Mouse (Mus musculus) limb, embryonic 15.5 days (tissue): ENCODE data around the gene Kcnj1. TPM values are rescaled to one million over a fixed set of nuclear protein-coding genes. Genes with fewer than 3 reads are reported as not detected.

ENCODE experiments used
- ATAC-seq: fragments of 200-750 bp; cut with Nextera tagmentation; 2 replicates; pipeline ENCODE4 v1.8.0; 2017; ENCODE audit warnings: low read depth, moderate TSS enrichment; ENCODE audit not compliant: insufficient number of reproducible peaks, low FRiP score, low TSS enrichment
- H3K27ac ChIP-seq: fragments of 300-500 bp; sonication (generic); 2 replicates; pipeline ENCODE4 v1.5.1; 2015; ENCODE audit warnings: moderate library complexity, mild to moderate bottlenecking, inconsistent platforms
- H3K27me3 ChIP-seq: fragments of 300-500 bp; sonication (generic); 2 replicates; pipeline ENCODE4 v1.6.1; 2015; ENCODE audit warnings: inconsistent platforms
- H3K36me3 ChIP-seq: fragments of 300-500 bp; sonication (generic); 2 replicates; pipeline ENCODE4 v1.6.1; 2015; ENCODE audit warnings: inconsistent platforms
- H3K4me1 ChIP-seq: fragments of 300-500 bp; sonication (generic); 2 replicates; pipeline ENCODE4 v1.6.1; 2015; ENCODE audit warnings: inconsistent platforms
- H3K4me2 ChIP-seq: fragments of 300-500 bp; sonication (generic); 2 replicates; pipeline ENCODE4 v1.6.1; 2015; ENCODE audit warnings: mild to moderate bottlenecking, inconsistent platforms
- H3K4me3 ChIP-seq: fragments of 300-500 bp; sonication (generic); 2 replicates; pipeline ENCODE4 v1.5.1; 2015; ENCODE audit warnings: mild to moderate bottlenecking, inconsistent platforms
- H3K9ac ChIP-seq: fragments of 300-500 bp; sonication (generic); 2 replicates; pipeline ENCODE4 v1.6.1; 2015; ENCODE audit warnings: inconsistent platforms
- H3K9me3 ChIP-seq: fragments of 300-500 bp; sonication (generic); 2 replicates; pipeline ENCODE4 v1.6.1; 2016; ENCODE audit warnings: inconsistent platforms
- WGBS: fragments of 180-500 bp; shearing (Covaris S2); methylation state at CpG from one replicate; pipeline ENCODE4 v1.1.7; 2015; 5-methylcytosine and 5-hydroxymethylcytosine counted together
- polyA plus RNA-seq: library from polyadenylated mRNA; unstranded; fragments of >200 nt; fragmentation: Nextera tagmentation; extraction: Ambion mirVana; gene quantifications from 2 replicates; pipeline ENCODE4 v1.2.1, GENCODE M21; 2015

Kcnj1 gene
- polyA plus RNA-seq: not detected in 2 replicates

DNA sequence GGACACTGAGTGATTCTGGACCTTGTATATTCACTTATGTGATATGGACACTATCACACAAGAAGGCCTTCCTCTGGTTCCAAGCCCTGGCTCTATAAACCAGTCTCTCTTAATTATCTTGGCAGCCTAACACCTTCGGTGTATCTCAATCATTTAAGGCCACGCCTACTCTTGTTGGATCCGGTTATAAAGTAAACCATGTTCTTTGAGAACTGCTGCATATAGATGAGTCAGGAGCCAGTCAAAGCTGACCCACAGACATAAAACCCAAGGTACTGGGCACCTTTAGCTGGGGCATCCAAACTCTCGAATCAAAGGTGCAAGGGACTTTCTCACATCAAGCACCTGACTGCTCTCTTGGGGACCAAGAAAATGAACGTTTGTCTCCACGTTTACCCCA is at the start of gene Kcnj1:
Gene Kcnj1, plus strand, starts transcription at position 292 of the 400 bp plus-strand sequence.
- WGBS: 84% methylated on average over 6 of the region's 6 CpGs
- Histone ChIP-seq H3K4me3 (no peak within 1 kb of the TSS), H3K27ac (no peak within 1 kb of the TSS), H3K4me2 (no peak within 1 kb of the TSS), H3K9ac (no peak within 1 kb of the TSS), H3K36me3 (no peaks in the 10 kb centered on the region), H3K9me3 (no peaks in the 10 kb centered on the region), H3K4me1 (no peaks in the 10 kb centered on the region), H3K27me3 (0 out of 2 replicates have a peak, but pooled peaks cover 3% of the 10 kb centered on the region)
- no peak for ATAC-seq

- Histone ChIP-seq H3K36me3 (no peaks in the 10 kb centered on the region), H3K4me2 (no peak overlapping the region), H3K9ac (no peak overlapping the region), H3K4me3 (no peak overlapping the region), H3K9me3 (no peaks in the 10 kb centered on the region), H3K27me3 (no peaks in the 10 kb centered on the region), H3K4me1 (no peaks in the 10 kb centered on the region), H3K27ac (no peak overlapping the region)
- no peak for ATAC-seq
- 64% methylated on average over 7 of the region's 7 CpGs for WGBS
These were observed 48.7 kb upstream of the Kcnj1 start for GRCm38 (mm10) chr9:32323610-32324009.

GRCm38 (mm10) chr9:32328777-32329176 is 43.5 kb upstream of the Kcnj1 start:
- no peak overlapping the region for H3K27ac ChIP-seq
- 88% methylated on average over 4 of the region's 4 CpGs for WGBS

GRCm38 (mm10) chr9:32331162-32331561 is 41.1 kb upstream of the Kcnj1 start:
- Histone ChIP-seq H3K9ac (no peak overlapping the region), H3K36me3 (no peaks in the 10 kb centered on the region)
- no peak for ATAC-seq

More at GRCm38 (mm10) chr9:32328777-32329176, 43.5 kb upstream of the Kcnj1 start:
- no peaks in the 10 kb centered on the region for H3K9me3 ChIP-seq
- no peaks in the 10 kb centered on the region for H3K36me3 ChIP-seq
- no peak overlapping the region for H3K4me3 ChIP-seq
- no peaks in the 10 kb centered on the region for H3K27me3 ChIP-seq
- H3K4me1 ChIP-seq: no peaks in the 10 kb centered on the region
- no peak for ATAC-seq
- no peak overlapping the region for H3K4me2 ChIP-seq
- no peak overlapping the region for H3K9ac ChIP-seq

DNA sequence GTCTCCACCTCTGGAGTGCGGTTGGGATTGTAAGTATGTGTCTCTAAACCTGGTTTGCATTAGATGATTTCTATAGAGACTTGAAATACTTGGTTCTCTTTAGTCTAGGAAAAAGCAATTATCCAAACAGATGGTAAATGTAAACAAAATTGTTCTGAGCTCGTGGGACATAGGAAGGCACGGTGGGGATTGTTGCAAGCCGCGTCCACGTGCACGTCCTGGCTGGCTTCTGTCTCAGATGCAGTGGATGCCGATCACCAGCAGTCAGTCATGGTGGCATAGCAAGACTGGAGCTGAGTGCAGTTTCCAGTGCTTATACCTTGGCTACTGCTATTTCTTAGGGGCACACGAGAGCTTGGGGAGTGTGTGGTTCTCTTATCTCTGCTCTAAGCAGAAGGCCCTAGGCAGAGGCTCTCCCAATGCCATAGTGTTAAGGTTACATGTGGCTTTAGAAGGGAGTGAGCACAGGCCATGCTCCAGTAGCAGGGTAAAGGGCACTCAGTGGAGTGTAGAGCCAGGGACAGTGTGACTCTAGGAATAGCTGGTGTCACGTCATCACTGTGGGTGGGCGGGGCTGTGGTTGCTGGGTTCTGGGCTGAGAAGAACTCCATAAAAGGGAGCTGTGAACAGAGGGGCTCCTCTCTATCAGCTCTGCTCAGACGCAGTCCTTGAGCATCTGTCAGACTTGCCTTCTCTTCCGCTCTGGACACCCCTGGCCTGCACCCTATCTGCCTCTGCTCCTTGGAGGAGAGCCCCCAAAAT is 36.7 kb upstream of the Kcnj1 start:
- Histone ChIP-seq H3K4me2 (no peak overlapping the region), H3K27me3 (0 out of 2 replicates have a peak, but pooled peaks cover 4% of the 10 kb centered on the region), H3K36me3 (no peaks in the 10 kb centered on the region), H3K4me3 (no peak overlapping the region), H3K9ac (no peak overlapping the region), H3K4me1 (no peaks in the 10 kb centered on the region), H3K27ac (no peak overlapping the region), H3K9me3 (no peaks in the 10 kb centered on the region)
- whole genome bisulfite sequencing: 70% methylated on average over 13 of the region's 13 CpGs
- peak; percentile 19; the same call in 1 of the 2 replicates for ATAC-seq

More at GRCm38 (mm10) chr9:32331162-32331561, 41.1 kb upstream of the Kcnj1 start:
- Histone ChIP-seq H3K27ac (no peak overlapping the region), H3K27me3 (no peaks in the 10 kb centered on the region), H3K4me1 (no peaks in the 10 kb centered on the region), H3K4me3 (no peak overlapping the region), H3K4me2 (no peak overlapping the region), H3K9me3 (no peaks in the 10 kb centered on the region)
- WGBS: 67% methylated on average over 5 of the region's 5 CpGs

DNA sequence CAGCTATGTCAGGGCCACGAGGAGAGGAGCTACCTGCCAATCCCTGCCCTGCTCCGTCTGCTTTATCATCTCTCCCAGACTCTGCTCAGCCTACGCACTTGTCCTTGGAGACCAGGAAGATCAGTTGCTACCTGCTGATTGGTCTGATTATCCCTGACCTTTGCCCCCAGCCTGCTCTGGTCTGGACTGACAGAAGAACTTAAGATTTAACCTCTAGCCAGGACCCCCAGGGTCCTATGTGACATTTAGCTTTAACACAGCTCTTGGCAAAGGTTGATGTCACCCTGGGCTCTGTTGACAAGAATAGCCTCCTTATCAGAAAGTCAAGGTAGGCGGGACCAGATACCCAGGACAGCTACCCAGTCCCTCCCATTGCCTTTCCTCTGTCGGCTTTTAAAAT is 31.5 kb upstream of the Kcnj1 start:
- Histone ChIP-seq H3K9me3 (no peaks in the 10 kb centered on the region), H3K4me3 (no peak overlapping the region), H3K4me2 (no peak overlapping the region), H3K36me3 (no peaks in the 10 kb centered on the region), H3K9ac (no peak overlapping the region), H3K4me1 (peaks cover 15% of the 10 kb centered on the region), H3K27ac (no peak overlapping the region), H3K27me3 (peaks cover 53% of the 10 kb centered on the region)
- WGBS: 63% methylated on average over 5 of the region's 5 CpGs
- ATAC-seq: no peak

DNA sequence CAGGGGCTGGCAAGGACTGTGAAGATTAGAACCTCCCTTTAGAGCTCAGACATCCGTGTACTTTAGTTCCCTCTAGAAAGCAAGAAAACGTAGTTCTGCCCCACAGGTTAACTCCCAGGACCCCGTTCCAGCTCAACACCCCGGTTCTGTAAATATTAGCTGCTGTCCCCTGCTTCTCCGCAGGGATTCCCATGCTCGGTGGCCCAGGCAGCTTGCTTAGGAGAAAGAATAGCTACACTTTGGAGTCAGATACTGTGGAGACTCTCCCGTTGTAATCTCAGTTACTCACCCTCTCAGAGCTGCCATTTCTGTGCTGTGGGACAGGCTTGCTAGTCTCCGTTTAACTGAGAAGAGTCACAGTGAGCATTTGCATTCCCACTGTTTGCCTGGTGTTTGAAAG is 29.4 kb upstream of the Kcnj1 start:
- WGBS: 25% methylated on average over 8 of the region's 8 CpGs
- ATAC-seq: no peak
- H3K4me3 ChIP-seq: no peak overlapping the region
- no peak overlapping the region for H3K4me2 ChIP-seq
- H3K9ac ChIP-seq: no peak overlapping the region
- H3K27ac ChIP-seq: no peak overlapping the region
- H3K4me1 ChIP-seq: peaks cover 15% of the 10 kb centered on the region
- peaks cover 59% of the 10 kb centered on the region for H3K27me3 ChIP-seq
- no peaks in the 10 kb centered on the region for H3K36me3 ChIP-seq
- H3K9me3 ChIP-seq: no peaks in the 10 kb centered on the region

DNA sequence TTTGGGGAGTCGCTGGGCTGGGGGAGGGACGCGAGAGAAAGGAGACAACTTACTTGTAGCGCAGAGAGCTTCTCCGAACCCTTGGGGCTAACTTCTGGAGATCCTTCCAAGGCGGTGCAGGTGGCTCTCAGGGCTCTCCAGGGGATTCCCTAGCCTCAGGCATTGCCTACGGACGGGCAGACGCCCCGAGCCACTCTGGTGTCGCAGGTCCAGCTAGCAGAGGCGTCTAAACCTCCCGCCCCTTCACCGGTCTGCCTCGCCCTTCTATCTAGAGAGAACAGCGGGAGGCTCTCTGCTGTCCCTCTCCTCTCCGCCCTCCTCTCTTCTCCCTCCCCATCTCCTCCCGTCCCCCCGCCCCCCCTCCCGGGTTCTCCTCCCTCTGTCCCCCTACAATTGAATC is 28.2 kb upstream of the Kcnj1 start, which contains the start of gene Kcnj5:
Gene Kcnj5, minus strand, starts transcription at position 300 of the 400 bp plus-strand sequence.
- Histone ChIP-seq H3K9me3 (no peaks in the 10 kb centered on the region), H3K4me1 (peaks cover 15% of the 10 kb centered on the region), H3K36me3 (no peaks in the 10 kb centered on the region), H3K27ac (no peak within 1 kb of the TSS), H3K4me2 (peak within 1 kb of the TSS; percentile 44), H3K9ac (no peak within 1 kb of the TSS), H3K4me3 (peak within 1 kb of the TSS; percentile 24), H3K27me3 (peaks cover 59% of the 10 kb centered on the region)
- WGBS: 2% methylated on average over 20 of the region's 20 CpGs
- ATAC-seq: no peak

GRCm38 (mm10) chr9:32344489-32344888 is 27.8 kb upstream of the Kcnj1 start:
- no peak overlapping the region for H3K9ac ChIP-seq
- peak overlapping the region; percentile 44 for H3K4me2 ChIP-seq
- no peaks in the 10 kb centered on the region for H3K9me3 ChIP-seq
- H3K4me3 ChIP-seq: peak overlapping the region; percentile 24
- peaks cover 15% of the 10 kb centered on the region for H3K4me1 ChIP-seq
- H3K27ac ChIP-seq: no peak overlapping the region
- no peaks in the 10 kb centered on the region for H3K36me3 ChIP-seq
- WGBS: 4% methylated on average over 21 of the region's 21 CpGs
- ATAC-seq: no peak
- peaks cover 62% of the 10 kb centered on the region for H3K27me3 ChIP-seq

DNA sequence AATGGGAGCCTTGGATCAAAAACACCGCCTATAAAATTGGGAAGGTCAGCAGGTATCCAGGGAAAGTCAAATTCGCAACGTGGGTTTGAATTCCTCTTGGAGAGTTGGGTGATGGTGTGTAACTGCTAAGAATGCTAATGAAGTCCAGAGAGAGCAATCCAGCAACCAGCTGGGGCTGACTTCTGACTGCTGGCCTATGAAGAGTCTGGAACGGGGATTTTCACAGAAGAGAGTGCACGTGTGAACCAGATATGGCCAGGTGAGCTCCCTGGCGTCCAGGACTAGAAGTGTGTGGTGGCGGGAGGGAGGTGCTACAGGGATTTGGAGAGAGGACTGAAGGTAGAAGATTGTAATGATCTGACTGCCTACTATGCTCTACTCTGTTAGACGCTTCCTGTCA is 24.2 kb upstream of the Kcnj1 start:
- no peak overlapping the region for H3K27ac ChIP-seq
- H3K4me2 ChIP-seq: no peak overlapping the region
- peaks cover 43% of the 10 kb centered on the region for H3K27me3 ChIP-seq
- WGBS: 25% methylated on average over 8 of the region's 8 CpGs
- H3K9me3 ChIP-seq: no peaks in the 10 kb centered on the region
- H3K9ac ChIP-seq: no peak overlapping the region
- no peak for ATAC-seq
- H3K4me1 ChIP-seq: peaks cover 17% of the 10 kb centered on the region
- H3K4me3 ChIP-seq: no peak overlapping the region
- H3K36me3 ChIP-seq: no peaks in the 10 kb centered on the region

GRCm38 (mm10) chr9:32349344-32349743 is 22.9 kb upstream of the Kcnj1 start:
- ATAC-seq: no peak
- H3K9ac ChIP-seq: no peak overlapping the region
- H3K9me3 ChIP-seq: no peaks in the 10 kb centered on the region
- H3K4me3 ChIP-seq: no peak overlapping the region
- WGBS: 86% methylated on average over 10 of the region's 10 CpGs
- peaks cover 31% of the 10 kb centered on the region for H3K27me3 ChIP-seq
- peaks cover 8% of the 10 kb centered on the region for H3K4me1 ChIP-seq
- H3K36me3 ChIP-seq: no peaks in the 10 kb centered on the region
- H3K4me2 ChIP-seq: no peak overlapping the region
- no peak overlapping the region for H3K27ac ChIP-seq

DNA sequence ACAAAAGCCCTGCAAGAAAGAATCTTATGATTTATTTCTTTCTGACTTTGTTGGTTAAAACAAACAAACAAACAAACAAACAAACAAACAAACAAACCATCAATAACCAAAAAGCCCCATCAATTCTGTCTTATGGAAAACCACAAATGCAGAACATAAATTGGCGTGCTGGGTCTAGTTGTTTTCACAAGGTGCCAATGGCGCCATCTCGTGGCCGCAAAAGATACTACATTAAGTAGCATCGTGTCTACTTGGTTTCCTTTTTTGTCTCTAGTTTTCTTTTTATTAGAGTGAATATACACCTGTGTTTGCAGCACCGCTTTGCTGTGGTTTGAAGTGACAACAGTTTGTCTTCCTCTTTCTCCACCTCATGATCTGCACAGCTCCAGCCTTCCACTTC is 22.0 kb upstream of the Kcnj1 start:
- Histone ChIP-seq H3K9ac (no peak overlapping the region), H3K27me3 (peaks cover 21% of the 10 kb centered on the region), H3K4me1 (peaks cover 2% of the 10 kb centered on the region; the same call in 1 of the 2 replicates), H3K27ac (no peak overlapping the region), H3K9me3 (no peaks in the 10 kb centered on the region), H3K36me3 (no peaks in the 10 kb centered on the region), H3K4me2 (no peak overlapping the region), H3K4me3 (no peak overlapping the region)
- WGBS: 3% methylated on average over 6 of the region's 6 CpGs
- ATAC-seq: no peak
